Mouse (Mus musculus) midbrain, postnatal 0 days (tissue): ENCODE data around the gene Lpcat2. TPM values are rescaled to one million over a fixed set of nuclear protein-coding genes. Genes with fewer than 3 reads are reported as not detected.

Experiments
- ATAC-seq: fragments of 200-750 bp; cut with Nextera tagmentation; 2 replicates; pipeline ENCODE4 v1.8.0; 2017; ENCODE audit warnings: moderate number of reproducible peaks, mild to moderate bottlenecking, moderate TSS enrichment, moderate library complexity; ENCODE audit not compliant: low FRiP score
- DNase-seq: peaks from one replicate; pipeline ENCODE4 v3.0.0-alpha.2; 2015; ENCODE audit warnings: low spot score
- H3K27ac ChIP-seq: fragments of 300-500 bp; sonication (generic); 2 replicates; pipeline ENCODE4 v1.5.1; 2014; ENCODE audit warnings: low read depth, mild to moderate bottlenecking, low read length, mixed read lengths
- H3K27me3 ChIP-seq: fragments of 300-500 bp; sonication (generic); 2 replicates; pipeline ENCODE4 v1.6.1; 2014; ENCODE audit warnings: low read length, control low read depth, mixed read lengths; ENCODE audit not compliant: insufficient read depth
- H3K36me3 ChIP-seq: fragments of 300-500 bp; sonication (generic); 2 replicates; pipeline ENCODE4 v1.6.1; 2014; ENCODE audit warnings: low read length, control low read depth, mixed read lengths; ENCODE audit not compliant: insufficient read depth
- H3K4me1 ChIP-seq: fragments of 300-500 bp; sonication (generic); 2 replicates; pipeline ENCODE4 v1.6.1; 2014; ENCODE audit warnings: mild to moderate bottlenecking, control low read depth, antibody characterized with exemption, low read length, mixed read lengths; ENCODE audit not compliant: insufficient read depth
- H3K4me2 ChIP-seq: fragments of 300-500 bp; sonication (generic); 2 replicates; pipeline ENCODE4 v1.6.1; 2014; ENCODE audit warnings: low read depth, mild to moderate bottlenecking, low read length, mixed read lengths; ENCODE audit not compliant: poor library complexity, severe bottlenecking
- H3K4me3 ChIP-seq: fragments of 300-500 bp; sonication (generic); 2 replicates; pipeline ENCODE4 v1.5.1; 2014; ENCODE audit warnings: low read depth, mild to moderate bottlenecking, low read length, moderate library complexity
- H3K9ac ChIP-seq: fragments of 300-500 bp; sonication (generic); replicated peaks from 2 replicates; pipeline ENCODE4 v1.6.1; 2014; ENCODE audit warnings: mild to moderate bottlenecking, low read length, moderate library complexity, mixed read lengths; ENCODE audit not compliant: poor library complexity, severe bottlenecking
- H3K9me3 ChIP-seq: fragments of 300-500 bp; sonication (generic); 2 replicates; pipeline ENCODE4 v1.6.1; 2016; ENCODE audit warnings: low read length, control low read depth
- CTCF ChIP-seq: IDR thresholded peaks from 2 replicates; pipeline ENCODE4 v1.5.1; 2016; ENCODE audit warnings: antibody characterized with exemption, mild to moderate bottlenecking
- WGBS: fragments of 180-500 bp; shearing (Covaris S2); extraction: QIAGEN DNeasy Blood & Tissue Kit; methylation state at CpG from one replicate; pipeline ENCODE4 v1.1.7; 2014; 5-methylcytosine and 5-hydroxymethylcytosine counted together
- polyA plus RNA-seq: library from polyadenylated mRNA; unstranded; fragments of >200 nt; fragmentation: Nextera tagmentation; extraction: Ambion mirVana; gene quantifications from 2 replicates; pipeline ENCODE4 v1.2.1, GENCODE M21; 2015
- total RNA-seq: library from RNA; depleted of rRNA; stranded (reverse); fragments of >200 nt; gene quantifications from 2 replicates; pipeline ENCODE4 v1.2.3, GENCODE M21; 2014

The Lpcat2 gene
- total and polyA plus RNA-seq, 2 experiments from 2014 or later: 6.2 to 11.2 TPM

GRCm38 (mm10) chr8:92906553-92906952, 51.4 kb downstream of the Lpcat2 start:
- no peak overlapping the region for H3K4me3 ChIP-seq
- no peaks in the 10 kb centered on the region for H3K9me3 ChIP-seq
- H3K27me3 ChIP-seq: no peaks in the 10 kb centered on the region
- H3K36me3 ChIP-seq: 0 out of 2 replicates have a peak, but pooled peaks cover 3% of the 10 kb centered on the region
- DNase-seq: no peak
- WGBS: 96% methylated on average over 9 of the region's 9 CpGs
- H3K4me2 ChIP-seq: no peak overlapping the region
- no peak overlapping the region for H3K9ac ChIP-seq
- ATAC-seq: no peak
- no peak for TF ChIP-seq CTCF
- H3K27ac ChIP-seq: no peak overlapping the region
- no peaks in the 10 kb centered on the region for H3K4me1 ChIP-seq

DNA sequence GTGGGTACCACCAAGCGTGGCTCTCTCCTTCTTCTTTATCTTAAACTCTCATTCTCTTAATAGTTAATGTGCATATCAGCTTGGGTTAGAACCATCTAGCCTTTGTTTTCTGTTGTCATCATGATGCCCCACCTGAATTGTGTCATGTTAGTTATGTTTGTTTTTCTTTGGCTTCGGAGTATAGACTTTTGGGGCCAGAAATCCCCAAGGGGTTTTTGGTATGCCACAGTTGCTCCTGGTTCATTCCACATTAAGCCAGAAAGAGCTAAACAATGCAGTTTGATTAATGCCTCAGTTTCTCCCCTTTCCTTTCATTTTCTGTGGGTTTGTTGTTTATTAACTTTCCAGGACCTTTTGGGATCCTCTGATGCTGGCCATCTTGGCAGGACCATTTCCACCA, 53.3 kb downstream of the Lpcat2 start:
- Histone ChIP-seq H3K9me3 (no peaks in the 10 kb centered on the region), H3K4me1 (no peaks in the 10 kb centered on the region), H3K9ac (no peak overlapping the region), H3K4me3 (no peak overlapping the region), H3K4me2 (no peak overlapping the region), H3K27me3 (no peaks in the 10 kb centered on the region), H3K27ac (no peak overlapping the region), H3K36me3 (0 out of 2 replicates have a peak, but pooled peaks cover 3% of the 10 kb centered on the region)
- no peak for ATAC-seq
- DNase-seq: no peak
- 90% methylated on average over 2 of the region's 2 CpGs for WGBS
- TF ChIP-seq CTCF: no peak

- Histone ChIP-seq H3K36me3 (0 out of 2 replicates have a peak, but pooled peaks cover 3% of the 10 kb centered on the region), H3K4me2 (no peak overlapping the region), H3K9ac (no peak overlapping the region), H3K9me3 (no peaks in the 10 kb centered on the region), H3K27ac (no peak overlapping the region), H3K4me1 (no peaks in the 10 kb centered on the region), H3K4me3 (no peak overlapping the region), H3K27me3 (no peaks in the 10 kb centered on the region)
- no peak for ATAC-seq
- 88% methylated on average over 3 of the region's 3 CpGs for WGBS
- no peak for TF ChIP-seq CTCF
- DNase-seq: no peak
Observed at GRCm38 (mm10) chr8:92911477-92911876, 56.3 kb downstream of the Lpcat2 start.

GRCm38 (mm10) chr8:92913396-92913795, 58.3 kb downstream of the Lpcat2 start:
- H3K4me3 ChIP-seq: no peak overlapping the region
- no peaks in the 10 kb centered on the region for H3K9me3 ChIP-seq
- DNase-seq (no peak), ATAC-seq (no peak)
- no peaks in the 10 kb centered on the region for H3K4me1 ChIP-seq
- H3K27ac ChIP-seq: no peak overlapping the region
- H3K4me2 ChIP-seq: no peak overlapping the region
- no peak overlapping the region for H3K9ac ChIP-seq
- no peak for TF ChIP-seq CTCF
- H3K36me3 ChIP-seq: 0 out of 2 replicates have a peak, but pooled peaks cover 3% of the 10 kb centered on the region
- no peaks in the 10 kb centered on the region for H3K27me3 ChIP-seq
- 86% methylated on average over 7 of the region's 7 CpGs for WGBS

- DNase-seq (no peak), ATAC-seq (no peak)
- no peak overlapping the region for H3K4me2 ChIP-seq
- no peak for TF ChIP-seq CTCF
- H3K4me3 ChIP-seq: no peak overlapping the region
- H3K4me1 ChIP-seq: no peaks in the 10 kb centered on the region
- no peaks in the 10 kb centered on the region; the same call in 1 of the 2 replicates for H3K36me3 ChIP-seq
- H3K9ac ChIP-seq: no peak overlapping the region
- H3K27me3 ChIP-seq: no peaks in the 10 kb centered on the region
- no peak overlapping the region for H3K27ac ChIP-seq
- no peaks in the 10 kb centered on the region for H3K9me3 ChIP-seq
- WGBS: 83% methylated on average over 3 of the region's 3 CpGs
Observed at GRCm38 (mm10) chr8:92916082-92916481, 60.9 kb downstream of the Lpcat2 start.

- no peak overlapping the region for H3K27ac ChIP-seq
- H3K9ac ChIP-seq: no peak overlapping the region
- no peaks in the 10 kb centered on the region; the same call in 1 of the 2 replicates for H3K36me3 ChIP-seq
- no peaks in the 10 kb centered on the region for H3K9me3 ChIP-seq
- DNase-seq (no peak), ATAC-seq (no peak)
- WGBS: 70% methylated on average over 3 of the region's 3 CpGs
- no peak for TF ChIP-seq CTCF
- no peak overlapping the region for H3K4me3 ChIP-seq
- H3K27me3 ChIP-seq: no peaks in the 10 kb centered on the region
- no peaks in the 10 kb centered on the region for H3K4me1 ChIP-seq
- H3K4me2 ChIP-seq: no peak overlapping the region
Observed at GRCm38 (mm10) chr8:92921768-92922167, 66.6 kb downstream of the Lpcat2 start.
